Mouse (Mus musculus): ENCODE measurements around the gene Rgs8. TPM values are rescaled to one million over a fixed set of nuclear protein-coding genes. Genes with fewer than 3 reads are reported as not detected.

Gene Rgs8
- polyA plus RNA-seq, 1 experiment: 0.16 TPM

- H3ac ChIP-seq (ENCODE audit: control insufficient read depth, insufficient read length): no peak overlapping the region
- TF ChIP-seq MYOD1 (IDR thresholded peaks at IDR 0.05; ENCODE audit: control insufficient read depth in 1 of 3, insufficient read length in 2 of 3, low read depth in 2 of 3) (no peak), POLR2AphosphoS2 (IDR thresholded peaks at IDR 0.05; ENCODE audit: insufficient read length, low read depth) (no peak), MYOG (IDR thresholded peaks at IDR 0.05; ENCODE audit: control insufficient read depth in 1 of 3, insufficient read depth in 1 of 3, insufficient read length in 2 of 3, low read depth in 2 of 3) (no peak), USF1 (IDR thresholded peaks at IDR 0.05; ENCODE audit: low read depth) (no peak), POLR2A (IDR thresholded peaks at IDR 0.05; ENCODE audit: insufficient read length, low read depth) (no peak), MAX (IDR thresholded peaks at IDR 0.05; ENCODE audit: low read depth) (no peak), REST (IDR thresholded peaks at IDR 0.05; ENCODE audit: insufficient read depth, insufficient read length) (no peak), TCF3 (IDR thresholded peaks at IDR 0.05; ENCODE audit: insufficient read length, low read depth) (no peak), TCF12 (IDR thresholded peaks at IDR 0.05; ENCODE audit: insufficient read depth, poor library complexity, severe bottlenecking) (no peak), SRF (IDR thresholded peaks at IDR 0.05; ENCODE audit: control insufficient read depth, insufficient read length, low read depth) (no peak), E2F4 (IDR thresholded peaks at IDR 0.05; ENCODE audit: insufficient read depth) (no peak)
- no peaks in the 10 kb centered on the region for H3K79me2 ChIP-seq (ENCODE audit: control insufficient read depth, insufficient read depth)
- H3K36me3 ChIP-seq (ENCODE audit: control insufficient read depth, insufficient read depth): no peaks in the 10 kb centered on the region
- H3K27me3 ChIP-seq (ENCODE audit: control insufficient read depth, insufficient read depth, insufficient read length): no peaks in the 10 kb centered on the region
- no peak overlapping the region for H3K4me3 ChIP-seq
- no peak overlapping the region for H3K4me2 ChIP-seq (ENCODE audit: low read depth)
These were observed 9.5 kb downstream of the Rgs8 start for GRCm38 (mm10) chr1:153662362-153662761.

- H3K4me2 ChIP-seq (ENCODE audit: low read depth): no peak overlapping the region
- no peaks in the 10 kb centered on the region for H3K36me3 ChIP-seq (ENCODE audit: control insufficient read depth, insufficient read depth)
- no peak overlapping the region for H3ac ChIP-seq (ENCODE audit: control insufficient read depth, insufficient read length)
- TF ChIP-seq MYOG (IDR thresholded peaks at IDR 0.05; ENCODE audit: control insufficient read depth in 1 of 3, insufficient read depth in 1 of 3, insufficient read length in 2 of 3, low read depth in 2 of 3) (peak in 2 of 3 experiments; percentile 2 to 40), MYOD1 (IDR thresholded peaks at IDR 0.05; ENCODE audit: control insufficient read depth in 1 of 3, insufficient read length in 2 of 3, low read depth in 2 of 3) (peak in 1 of 3 experiments; percentile 15), MAX (IDR thresholded peaks at IDR 0.05; ENCODE audit: low read depth) (no peak)
- H3K27me3 ChIP-seq (ENCODE audit: control insufficient read depth, insufficient read depth, insufficient read length): no peaks in the 10 kb centered on the region
- H3K79me2 ChIP-seq (ENCODE audit: control insufficient read depth, insufficient read depth): no peaks in the 10 kb centered on the region
- H3K4me3 ChIP-seq: no peak overlapping the region
These were observed 12.4 kb downstream of the Rgs8 start for GRCm38 (mm10) chr1:153665066-153665715.

GRCm38 (mm10) chr1:153666236-153666635 lies 13.4 kb downstream of the Rgs8 start:
- Histone ChIP-seq H3K4me2 (ENCODE audit: low read depth) (no peak overlapping the region), H3K36me3 (ENCODE audit: control insufficient read depth, insufficient read depth) (no peaks in the 10 kb centered on the region), H3ac (ENCODE audit: control insufficient read depth, insufficient read length) (no peak overlapping the region), H3K4me3 (no peak overlapping the region), H3K27me3 (ENCODE audit: control insufficient read depth, insufficient read depth, insufficient read length) (no peaks in the 10 kb centered on the region), H3K79me2 (ENCODE audit: control insufficient read depth, insufficient read depth) (no peaks in the 10 kb centered on the region)
- TF ChIP-seq SRF (IDR thresholded peaks at IDR 0.05; ENCODE audit: control insufficient read depth, insufficient read length, low read depth) (no peak), CEBPB (IDR thresholded peaks at IDR 0.05; ENCODE audit: insufficient read depth, poor library complexity, severe bottlenecking) (no peak), E2F4 (IDR thresholded peaks at IDR 0.05; ENCODE audit: insufficient read depth) (no peak), TCF12 (IDR thresholded peaks at IDR 0.05; ENCODE audit: insufficient read depth, poor library complexity, severe bottlenecking) (no peak), MYOG (IDR thresholded peaks at IDR 0.05; ENCODE audit: control insufficient read depth in 1 of 3, insufficient read depth in 1 of 3, insufficient read length in 2 of 3, low read depth in 2 of 3) (no peak), TCF3 (IDR thresholded peaks at IDR 0.05; ENCODE audit: insufficient read length, low read depth) (no peak), POLR2A (IDR thresholded peaks at IDR 0.05; ENCODE audit: insufficient read length, low read depth) (no peak), MAX (IDR thresholded peaks at IDR 0.05; ENCODE audit: low read depth) (no peak), REST (IDR thresholded peaks at IDR 0.05; ENCODE audit: insufficient read depth, insufficient read length) (no peak), MYOD1 (IDR thresholded peaks at IDR 0.05; ENCODE audit: control insufficient read depth in 1 of 3, insufficient read length in 2 of 3, low read depth in 2 of 3) (no peak), USF1 (IDR thresholded peaks at IDR 0.05; ENCODE audit: low read depth) (no peak), POLR2AphosphoS2 (IDR thresholded peaks at IDR 0.05; ENCODE audit: insufficient read length, low read depth) (no peak)

GRCm38 (mm10) chr1:153667244-153667727 lies 14.5 kb downstream of the Rgs8 start:
- no peaks in the 10 kb centered on the region for H3K36me3 ChIP-seq (ENCODE audit: control insufficient read depth, insufficient read depth)

GRCm38 (mm10) chr1:153667781-153668180 lies 15.0 kb downstream of the Rgs8 start:
- no peaks in the 10 kb centered on the region for H3K27me3 ChIP-seq (ENCODE audit: control insufficient read depth, insufficient read depth, insufficient read length)
- H3ac ChIP-seq (ENCODE audit: control insufficient read depth, insufficient read length): no peak overlapping the region
- H3K79me2 ChIP-seq (ENCODE audit: control insufficient read depth, insufficient read depth): no peaks in the 10 kb centered on the region

More at GRCm38 (mm10) chr1:153667244-153667727, 14.5 kb downstream of the Rgs8 start:
- peak overlapping the region; percentile 37 for H3K4me2 ChIP-seq (ENCODE audit: low read depth)
- H3K79me2 ChIP-seq (ENCODE audit: control insufficient read depth, insufficient read depth): no peaks in the 10 kb centered on the region
- H3K4me3 ChIP-seq: no peak overlapping the region
- no peak overlapping the region for H3ac ChIP-seq (ENCODE audit: control insufficient read depth, insufficient read length)
- no peaks in the 10 kb centered on the region for H3K27me3 ChIP-seq (ENCODE audit: control insufficient read depth, insufficient read depth, insufficient read length)
- no peak for TF ChIP-seq USF1 (IDR thresholded peaks at IDR 0.05; ENCODE audit: low read depth)
- TF ChIP-seq MAX (IDR thresholded peaks at IDR 0.05; ENCODE audit: low read depth): no peak
- peak; percentile 78 for TF ChIP-seq TCF3 (IDR thresholded peaks at IDR 0.05; ENCODE audit: insufficient read length, low read depth)
- no peak for TF ChIP-seq REST (IDR thresholded peaks at IDR 0.05; ENCODE audit: insufficient read depth, insufficient read length)
- TF ChIP-seq MYOD1 (IDR thresholded peaks at IDR 0.05; ENCODE audit: control insufficient read depth in 1 of 3, insufficient read length in 2 of 3, low read depth in 2 of 3): peak in 2 of 3 experiments; percentile 99
- peak in 1 of 3 experiments; percentile 43 for TF ChIP-seq MYOG (IDR thresholded peaks at IDR 0.05; ENCODE audit: control insufficient read depth in 1 of 3, insufficient read depth in 1 of 3, insufficient read length in 2 of 3, low read depth in 2 of 3)

More at GRCm38 (mm10) chr1:153667781-153668180, 15.0 kb downstream of the Rgs8 start:
- Histone ChIP-seq H3K4me2 (ENCODE audit: low read depth) (peak overlapping the region; percentile 37), H3K4me3 (no peak overlapping the region), H3K36me3 (ENCODE audit: control insufficient read depth, insufficient read depth) (no peaks in the 10 kb centered on the region)
- no peak for TF ChIP-seq E2F4 (IDR thresholded peaks at IDR 0.05; ENCODE audit: insufficient read depth)
- TF ChIP-seq POLR2AphosphoS2 (IDR thresholded peaks at IDR 0.05; ENCODE audit: insufficient read length, low read depth): no peak
- no peak for TF ChIP-seq MYOG (IDR thresholded peaks at IDR 0.05; ENCODE audit: control insufficient read depth in 1 of 3, insufficient read depth in 1 of 3, insufficient read length in 2 of 3, low read depth in 2 of 3)
- TF ChIP-seq CEBPB (IDR thresholded peaks at IDR 0.05; ENCODE audit: insufficient read depth, poor library complexity, severe bottlenecking): no peak
- no peak for TF ChIP-seq USF1 (IDR thresholded peaks at IDR 0.05; ENCODE audit: low read depth)
